Mouse (Mus musculus) lung, postnatal 36 days (tissue): ENCODE data around the gene Stoml2.

Experiments used
- DNase-seq: peaks from one replicate; pipeline ENCODE4 v3.0.0; 2022; ENCODE audit warnings: mixed read lengths

The Stoml2 gene

GRCm38 (mm10) chr4:43037860-43038566 is 6.5 kb upstream of the Stoml2 start:
- DNase-seq = no peak

GRCm38 (mm10) chr4:43036356-43036755 is 4.8 kb upstream of the Stoml2 start:
- no peak for DNase-seq

- no peak for DNase-seq
Measured at GRCm38 (mm10) chr4:43035851-43036250, 4.3 kb upstream of the Stoml2 start.

DNA sequence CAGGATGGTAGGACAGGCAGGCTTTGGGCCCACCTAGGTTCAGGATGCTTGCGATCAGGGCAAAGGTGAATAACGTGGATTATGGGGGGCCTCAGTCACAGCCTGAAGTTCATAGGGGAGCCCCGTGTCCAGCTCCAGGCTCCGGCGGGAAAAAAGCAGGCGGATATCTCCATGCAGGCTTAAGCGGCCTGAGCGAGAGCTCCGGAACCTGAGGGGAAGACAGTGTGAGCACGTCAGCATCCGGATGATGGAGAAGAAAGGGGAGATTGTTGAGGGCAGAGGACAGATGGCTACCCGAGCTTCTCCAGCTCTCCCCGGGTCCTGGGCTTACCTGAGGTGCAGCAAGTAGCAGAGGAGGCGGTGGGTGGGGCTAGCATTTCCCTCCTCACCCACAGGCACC is 2.0 kb upstream of the Stoml2 start:
- DNase-seq = no peak

GRCm38 (mm10) chr4:43032501-43032900 is 991 bp upstream of the Stoml2 start:
- DNase-seq = no peak

GRCm38 (mm10) chr4:43030780-43031230 is 705 bp downstream of the Stoml2 start:
- no peak for DNase-seq

DNA sequence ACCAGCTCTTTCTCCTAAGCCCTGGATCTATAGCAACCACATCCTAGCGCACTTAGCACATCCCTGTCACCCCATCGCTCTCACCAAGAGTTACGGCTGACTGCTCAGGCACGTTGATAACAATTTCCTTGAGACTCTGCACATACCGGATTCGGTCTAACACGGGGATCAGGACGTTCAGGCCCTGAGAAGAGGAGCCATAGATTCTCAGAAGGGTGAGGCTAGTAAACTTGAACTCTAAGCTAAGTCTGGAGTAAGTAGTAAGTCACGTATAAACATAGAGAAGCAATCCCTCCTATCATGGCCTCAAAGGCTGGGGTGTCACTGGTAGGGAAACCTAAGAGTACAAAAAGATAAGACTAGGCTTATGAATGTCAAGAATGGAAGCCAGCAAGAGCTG is 1.2 kb downstream of the Stoml2 start:
- DNase-seq = no peak

GRCm38 (mm10) chr4:43029749-43030148 is 1.8 kb downstream of the Stoml2 start:
- no peak for DNase-seq

DNA sequence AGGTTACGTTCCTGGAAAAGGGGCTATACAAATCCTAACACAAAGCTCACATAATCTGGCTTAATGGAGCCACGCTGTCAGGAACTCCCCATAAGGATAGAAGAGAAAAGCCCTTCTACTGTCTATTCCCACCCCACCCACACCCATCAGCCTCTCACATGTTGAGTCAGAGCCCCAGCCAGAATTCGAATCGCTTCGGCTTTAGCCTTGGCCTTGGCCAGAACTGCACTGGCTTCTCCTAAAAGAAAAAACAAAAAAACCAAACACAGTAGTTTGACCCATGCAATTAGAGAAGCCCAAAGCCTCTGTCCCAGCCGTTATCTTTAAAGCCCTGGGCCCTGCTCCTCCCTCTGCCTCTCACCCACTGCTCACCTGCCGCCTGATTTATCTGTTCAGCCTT is 2.4 kb downstream of the Stoml2 start:
- DNase-seq = no peak

DNA sequence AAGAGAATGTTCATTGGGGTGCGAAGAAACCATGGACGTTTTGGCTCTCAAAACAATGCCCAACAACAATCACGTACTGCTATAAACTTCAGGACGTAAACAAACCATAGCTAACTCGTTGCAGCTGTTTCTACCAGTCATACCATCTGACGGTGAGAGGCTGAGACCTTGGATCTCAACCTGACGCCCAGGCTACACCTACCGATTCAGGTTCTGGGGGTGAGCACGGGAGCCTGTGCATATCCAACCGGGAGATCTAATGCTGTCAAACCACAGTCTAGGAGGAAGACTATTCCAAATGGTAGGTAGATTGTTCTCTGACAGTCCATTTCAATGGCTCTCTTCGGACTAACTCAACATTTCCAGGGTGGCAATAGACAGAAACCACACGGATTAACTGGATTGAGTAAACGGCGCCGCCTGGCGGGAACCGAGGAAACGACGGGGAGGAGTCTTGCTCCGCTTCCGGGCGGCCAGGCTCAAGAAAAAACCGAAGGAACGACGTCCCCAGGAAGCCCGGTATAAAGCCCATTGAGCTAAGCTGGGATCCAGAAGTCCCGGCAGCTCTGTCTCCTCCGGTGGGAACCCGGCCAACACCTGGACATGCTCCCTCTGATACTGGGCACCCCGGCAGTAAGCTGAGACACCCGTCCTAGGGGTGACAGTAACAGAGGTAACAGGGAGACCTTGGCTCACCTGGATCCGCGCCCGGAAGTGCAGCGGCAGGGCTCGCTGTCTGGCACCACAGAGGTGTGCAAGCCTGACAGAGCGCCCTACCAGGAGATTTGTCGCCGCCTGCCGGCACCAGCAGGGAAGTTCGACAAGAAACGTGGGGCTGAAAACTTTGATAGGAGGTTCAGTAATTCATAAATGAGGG is 6.2 kb downstream of the Stoml2 start, which contains the start of gene Pigo:
Gene Pigo (minus strand): TSS at position 736 of the 877 bp plus-strand sequence.
- peak; percentile 97 for DNase-seq

- no peak for DNase-seq
Measured at GRCm38 (mm10) chr4:43024673-43025072, 6.8 kb downstream of the Stoml2 start.

DNA sequence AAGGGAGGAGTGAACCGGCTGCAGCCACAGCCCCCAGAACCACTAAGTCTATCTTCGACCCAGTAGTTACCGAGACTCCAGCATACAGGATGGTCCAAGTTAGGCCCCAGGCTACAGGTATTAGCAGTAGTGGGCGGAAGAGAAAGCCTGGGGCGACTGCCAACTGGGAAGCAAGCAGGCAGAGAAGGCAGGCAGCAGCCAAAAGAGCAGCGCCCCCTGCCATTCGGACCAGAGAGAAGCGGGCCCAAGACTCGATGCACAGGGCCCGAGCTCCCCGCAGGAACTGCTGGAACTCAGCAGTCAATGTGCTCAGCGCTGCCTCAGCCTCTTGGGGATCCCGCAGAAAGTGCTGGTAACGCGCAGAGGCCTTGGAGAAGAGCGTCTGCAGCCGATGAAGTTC is 10.2 kb downstream of the Stoml2 start:
- DNase-seq = no peak

- DNase-seq = no peak
Measured at GRCm38 (mm10) chr4:43020876-43021275, 10.6 kb downstream of the Stoml2 start.

GRCm38 (mm10) chr4:43019641-43020465 is 11.7 kb downstream of the Stoml2 start:
- DNase-seq = no peak

- no peak for DNase-seq
Measured at GRCm38 (mm10) chr4:43019176-43019575, 12.3 kb downstream of the Stoml2 start.

- DNase-seq = no peak
Measured at GRCm38 (mm10) chr4:43018156-43018555, 13.4 kb downstream of the Stoml2 start.

DNA sequence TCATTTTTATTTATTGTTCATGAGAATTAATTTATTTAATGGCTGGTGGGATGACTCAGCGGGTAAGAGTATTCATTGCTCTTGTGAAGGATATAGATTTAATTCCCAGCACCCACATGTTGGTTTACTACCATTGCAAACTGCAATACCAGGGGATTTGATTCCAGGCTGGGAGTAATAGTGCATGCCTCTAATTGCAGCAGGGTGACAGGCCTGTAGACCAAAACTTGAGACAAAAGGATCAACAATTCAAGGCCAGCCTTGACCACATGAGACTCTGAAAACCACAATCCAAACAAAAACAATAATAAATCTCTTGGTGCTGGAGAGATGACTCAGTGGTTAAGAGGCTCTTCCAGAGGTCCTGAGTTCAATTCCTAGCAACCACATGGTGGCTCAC is 19.4 kb downstream of the Stoml2 start:
- no peak for DNase-seq

DNA sequence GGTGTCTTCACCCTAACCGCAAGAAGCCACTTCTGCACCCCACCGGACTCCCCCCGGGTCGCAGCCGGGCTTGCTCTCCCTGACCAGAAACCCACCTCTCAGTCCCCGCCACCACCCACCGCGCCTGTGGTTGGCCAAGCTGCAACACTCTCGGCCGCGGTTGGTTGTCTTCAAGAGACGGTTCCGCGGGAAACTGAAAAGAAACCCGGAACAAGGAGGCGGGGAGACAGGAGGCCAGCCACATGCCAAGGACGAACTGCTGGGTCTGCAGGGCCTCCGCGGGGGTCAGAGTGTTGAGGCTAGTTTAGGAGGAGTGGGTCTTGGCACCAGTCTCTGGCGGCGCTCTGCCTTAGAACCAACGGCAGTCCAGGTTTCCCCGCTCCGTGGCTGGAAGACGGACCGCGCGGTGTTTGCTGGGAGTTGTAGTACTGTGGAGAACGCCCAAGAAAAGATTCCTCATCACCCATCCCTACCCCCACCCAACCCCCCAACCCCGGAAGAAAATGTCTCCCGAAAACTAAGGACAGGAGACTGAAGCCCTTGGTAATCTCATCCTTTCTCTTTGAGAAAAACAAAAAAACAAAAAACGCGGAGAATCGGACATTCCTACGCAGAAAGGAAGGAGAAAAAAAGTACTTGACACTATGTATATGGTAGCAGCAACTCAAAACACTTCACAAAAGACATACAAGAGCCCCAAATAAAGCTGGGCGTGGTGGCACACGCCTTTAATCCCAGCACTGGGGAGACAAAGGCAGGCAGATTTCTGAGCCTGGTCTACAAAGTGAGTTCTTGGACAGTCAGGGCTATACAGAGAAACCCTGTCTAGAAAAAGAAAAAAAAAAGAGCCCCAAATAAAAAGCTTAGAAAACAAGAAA is 21.1 kb downstream of the Stoml2 start, which contains the start of gene Fancg:
Gene Fancg (minus strand): TSS at position 346 of the 878 bp plus-strand sequence.
- peak; percentile 92 for DNase-seq

GRCm38 (mm10) chr4:43005765-43006164 is 25.7 kb downstream of the Stoml2 start:
- DNase-seq = peak; percentile 78

DNA sequence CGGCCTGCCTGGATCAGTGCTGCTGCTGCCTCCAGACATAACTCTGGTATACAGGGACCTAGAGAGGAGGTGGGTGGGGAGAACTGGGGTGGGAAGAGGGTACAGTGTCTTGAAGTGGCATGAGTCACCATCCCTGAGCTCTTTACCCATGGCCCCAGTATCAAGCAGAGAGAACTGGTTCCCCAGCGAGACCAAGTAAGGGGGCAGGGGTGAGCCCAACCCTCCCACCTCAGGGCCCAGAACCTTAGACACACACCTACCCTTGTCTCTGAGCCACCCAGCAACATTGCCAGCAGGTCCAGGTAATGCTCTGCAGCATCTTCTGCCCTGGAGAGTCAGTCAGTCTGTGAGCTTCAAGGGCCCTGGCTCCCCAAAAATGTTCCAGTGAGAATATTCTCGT is 26.6 kb downstream of the Stoml2 start:
- no peak for DNase-seq

GRCm38 (mm10) chr4:43002756-43003439 is 28.6 kb downstream of the Stoml2 start:
- DNase-seq = no peak
